Mouse (Mus musculus) small intestine, adult 2 months (tissue): Measurements from ENCODE around the gene Sec14l2.

ENCODE experiments used
- CTCF ChIP-seq: fragments of 200-500 bp; IDR thresholded peaks from 2 replicates; pipeline ENCODE4 v1.5.1; 2012; ENCODE audit warnings: low read depth, mild to moderate bottlenecking, control low read depth, inconsistent platforms, low read length, moderate library complexity, mixed read lengths; ENCODE audit not compliant: insufficient replicate concordance, insufficient read length; ENCODE audit errors: extremely low read depth
- POLR2A ChIP-seq: fragments of 200-500 bp; IDR thresholded peaks from 2 replicates; pipeline ENCODE4 v1.6.1; 2012; ENCODE audit warnings: low read depth, mild to moderate bottlenecking, control low read depth, inconsistent platforms, low read length, moderate library complexity

DNA sequence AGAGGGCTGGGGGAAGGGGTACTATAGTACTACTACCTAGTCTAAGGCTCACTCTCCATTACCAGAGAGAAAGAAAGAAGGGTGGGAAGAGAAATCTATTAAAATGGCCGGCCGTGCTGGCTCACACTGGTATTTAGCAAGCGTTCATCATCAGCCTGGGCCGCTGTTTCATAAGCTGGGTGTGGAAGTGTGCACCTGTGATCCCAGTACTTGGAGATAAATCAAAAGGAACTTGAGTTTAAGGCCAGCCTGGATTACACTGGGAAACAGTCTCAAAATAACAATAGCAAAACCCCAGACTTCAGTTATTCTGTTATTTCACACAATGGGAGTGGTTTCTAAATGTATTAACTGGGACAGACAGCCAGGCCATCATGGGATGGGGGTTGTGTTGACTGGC lies 60.7 kb downstream of the Sec14l2 start:
- TF ChIP-seq CTCF: no peak
- TF ChIP-seq POLR2A: no peak
